Mouse (Mus musculus) central nervous system, embryonic 14 days (tissue): ENCODE measurements around the gene Rpe. TPM values are rescaled to one million over a fixed set of nuclear protein-coding genes. Genes with fewer than 3 reads are reported as not detected.

ENCODE experiments used
- polyA plus RNA-seq: library from polyadenylated mRNA; depleted of rRNA; stranded (reverse); fragments of >200 nt; gene quantifications from 2 replicates; pipeline ENCODE4 v1.2.3, GENCODE M21; 2012; rRNA removed

The Rpe gene
- 26.5 and 29.6 TPM in 2 replicates for polyA plus RNA-seq

DNA sequence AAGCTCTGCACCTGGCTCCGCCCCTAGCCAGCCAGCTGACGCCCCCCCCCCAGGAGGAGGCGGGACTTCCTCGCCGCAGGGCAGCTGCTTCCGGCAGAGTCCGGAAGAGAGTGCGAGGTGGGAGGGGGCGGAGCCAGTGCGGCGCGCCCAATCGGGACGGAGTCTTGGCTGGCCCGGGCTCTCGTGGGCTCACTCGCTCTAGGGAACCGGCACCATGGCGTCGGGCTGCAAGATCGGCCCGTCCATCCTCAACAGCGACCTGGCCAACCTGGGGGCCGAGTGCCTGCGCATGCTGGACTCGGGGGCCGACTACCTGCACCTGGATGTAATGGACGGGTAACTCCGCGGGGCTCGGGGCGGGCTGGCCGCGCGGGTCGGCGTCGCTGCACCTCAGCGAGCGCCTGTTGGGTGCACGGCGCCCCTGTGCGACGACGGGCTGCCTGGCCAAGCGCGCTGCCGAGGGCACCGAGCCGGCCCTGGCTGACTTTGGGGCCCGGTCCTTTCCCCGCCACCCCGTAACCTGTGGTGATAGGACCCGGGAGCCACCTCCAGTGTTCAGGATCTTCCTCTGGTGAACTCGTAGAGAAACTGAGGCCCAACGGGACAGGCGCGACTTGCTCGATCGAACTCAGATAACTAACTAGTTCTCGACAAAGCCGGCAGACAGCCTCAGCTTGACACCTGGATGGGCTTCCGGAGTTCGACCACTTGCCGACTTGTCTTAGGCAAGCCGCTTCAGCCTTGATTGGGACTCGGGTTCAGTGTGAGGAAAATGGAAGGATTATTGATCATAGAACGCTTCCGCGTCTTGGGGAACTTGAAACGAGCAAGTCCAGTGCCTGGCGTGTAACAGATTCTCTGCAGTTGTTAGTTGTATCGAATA, at the start of gene Rpe:
TSS of gene Rpe (plus strand) at position 139 of the 883 bp plus-strand sequence.

Other genes starting within 250 kb of the Rpe start
- 5.8 and 5.9 TPM in 2 replicates for gene Unc80, start 232.5 kb upstream of the Rpe start, polyA plus RNA-seq
- gene Kansl1l, start 116.7 kb downstream of the Rpe start, polyA plus RNA-seq, result 14.2 and 14.5 TPM in 2 replicates
- 14.3 and 19.7 TPM in 2 replicates for gene Acadl, start 162.4 kb downstream of the Rpe start, polyA plus RNA-seq
- gene Myl1, start 244.6 kb downstream of the Rpe start, polyA plus RNA-seq, result 0.54 and 40.3 TPM in 2 replicates